Mouse (Mus musculus): ENCODE data around the gene Arhgap31. TPM values are rescaled to one million over a fixed set of nuclear protein-coding genes. Genes with fewer than 3 reads are reported as not detected.

Arhgap31 gene
- polyA plus RNA-seq, 1 experiment from 2014 or later, result 8.0 TPM

GRCm38 (mm10) chr16:38596099-38596498 is 117.0 kb downstream of the Arhgap31 start:
- no peak overlapping the region for H3K4me2 ChIP-seq (ENCODE audit: low read depth, low read length)
- no peaks in the 10 kb centered on the region for H3K36me3 ChIP-seq (replicated peaks; ENCODE audit: control insufficient read depth, insufficient read depth, low read depth, low read length)

GRCm38 (mm10) chr16:38594435-38594834 is 118.6 kb downstream of the Arhgap31 start:
- ATAC-seq (replicated peaks; ENCODE audit: insufficient number of reproducible peaks, low FRiP score, low TSS enrichment, low read depth), result no peak
- H3K36me3 ChIP-seq (replicated peaks; ENCODE audit: control insufficient read depth, insufficient read depth, low read depth, low read length), result no peaks in the 10 kb centered on the region
- WGBS, result 92% methylated on average over 1 of the region's 1 CpGs

More at GRCm38 (mm10) chr16:38596099-38596498, 117.0 kb downstream of the Arhgap31 start:
- H3K9ac ChIP-seq (replicated peaks; ENCODE audit: low read length), result no peak overlapping the region
- H3K4me3 ChIP-seq (ENCODE audit: low read depth, low read length), result no peak overlapping the region
- no peak for DNase-seq (ENCODE audit: low spot score)
- H3K27me3 ChIP-seq (ENCODE audit: control insufficient read depth, insufficient read depth, low read length), result no peaks in the 10 kb centered on the region
- WGBS, result 81% methylated on average over 2 of the region's 2 CpGs
- no peaks in the 10 kb centered on the region for H3K4me1 ChIP-seq (ENCODE audit: control insufficient read depth, insufficient read depth, low read length)
- no peaks in the 10 kb centered on the region for H3K9me3 ChIP-seq (replicated peaks; ENCODE audit: control insufficient read depth, low read length)
- no peak for ATAC-seq (replicated peaks; ENCODE audit: insufficient number of reproducible peaks, low FRiP score, low TSS enrichment, low read depth)
- H3K27ac ChIP-seq (replicated peaks; ENCODE audit: low read depth, low read length), result no peak overlapping the region

GRCm38 (mm10) chr16:38592946-38593345 is 120.1 kb downstream of the Arhgap31 start:
- Histone ChIP-seq H3K9ac (replicated peaks; ENCODE audit: low read length) (no peak overlapping the region), H3K27ac (replicated peaks; ENCODE audit: low read depth, low read length) (no peak overlapping the region), H3K4me2 (ENCODE audit: low read depth, low read length) (no peak overlapping the region), H3K36me3 (replicated peaks; ENCODE audit: control insufficient read depth, insufficient read depth, low read depth, low read length) (no peaks in the 10 kb centered on the region), H3K27me3 (ENCODE audit: control insufficient read depth, insufficient read depth, low read length) (no peaks in the 10 kb centered on the region), H3K4me1 (ENCODE audit: control insufficient read depth, insufficient read depth, low read length) (no peaks in the 10 kb centered on the region), H3K9me3 (replicated peaks; ENCODE audit: control insufficient read depth, low read length) (no peaks in the 10 kb centered on the region), H3K4me3 (ENCODE audit: low read depth, low read length) (no peak overlapping the region)
- DNase-seq (ENCODE audit: low spot score), result no peak
- WGBS, result 89% methylated on average over 4 of the region's 4 CpGs
- no peak for ATAC-seq (replicated peaks; ENCODE audit: insufficient number of reproducible peaks, low FRiP score, low TSS enrichment, low read depth)

More at GRCm38 (mm10) chr16:38594435-38594834, 118.6 kb downstream of the Arhgap31 start:
- no peak for DNase-seq (ENCODE audit: low spot score)
- Histone ChIP-seq H3K9ac (replicated peaks; ENCODE audit: low read length) (no peak overlapping the region), H3K4me1 (ENCODE audit: control insufficient read depth, insufficient read depth, low read length) (no peaks in the 10 kb centered on the region), H3K4me2 (ENCODE audit: low read depth, low read length) (no peak overlapping the region), H3K4me3 (ENCODE audit: low read depth, low read length) (no peak overlapping the region), H3K27me3 (ENCODE audit: control insufficient read depth, insufficient read depth, low read length) (no peaks in the 10 kb centered on the region), H3K9me3 (replicated peaks; ENCODE audit: control insufficient read depth, low read length) (no peaks in the 10 kb centered on the region), H3K27ac (replicated peaks; ENCODE audit: low read depth, low read length) (no peak overlapping the region)

GRCm38 (mm10) chr16:38592026-38592678 is 120.9 kb downstream of the Arhgap31 start:
- Histone ChIP-seq H3K4me2 (ENCODE audit: low read depth, low read length) (no peak overlapping the region), H3K27ac (replicated peaks; ENCODE audit: low read depth, low read length) (no peak overlapping the region), H3K4me3 (ENCODE audit: low read depth, low read length) (no peak overlapping the region), H3K4me1 (ENCODE audit: control insufficient read depth, insufficient read depth, low read length) (no peaks in the 10 kb centered on the region), H3K9me3 (replicated peaks; ENCODE audit: control insufficient read depth, low read length) (no peaks in the 10 kb centered on the region), H3K9ac (replicated peaks; ENCODE audit: low read length) (no peak overlapping the region), H3K27me3 (ENCODE audit: control insufficient read depth, insufficient read depth, low read length) (no peaks in the 10 kb centered on the region), H3K36me3 (replicated peaks; ENCODE audit: control insufficient read depth, insufficient read depth, low read depth, low read length) (no peaks in the 10 kb centered on the region; the same call in 1 of the 2 replicates)
- ATAC-seq (replicated peaks; ENCODE audit: insufficient number of reproducible peaks, low FRiP score, low TSS enrichment, low read depth) (no peak), DNase-seq (ENCODE audit: low spot score) (no peak)
- 91% methylated on average over 12 of the region's 12 CpGs for WGBS

GRCm38 (mm10) chr16:38591506-38591905 is 121.6 kb downstream of the Arhgap31 start:
- WGBS, result 72% methylated on average over 3 of the region's 3 CpGs
- Histone ChIP-seq H3K9me3 (replicated peaks; ENCODE audit: control insufficient read depth, low read length) (no peaks in the 10 kb centered on the region), H3K27me3 (ENCODE audit: control insufficient read depth, insufficient read depth, low read length) (no peaks in the 10 kb centered on the region), H3K4me2 (ENCODE audit: low read depth, low read length) (no peak overlapping the region), H3K27ac (replicated peaks; ENCODE audit: low read depth, low read length) (no peak overlapping the region), H3K36me3 (replicated peaks; ENCODE audit: control insufficient read depth, insufficient read depth, low read depth, low read length) (no peaks in the 10 kb centered on the region; the same call in 1 of the 2 replicates), H3K9ac (replicated peaks; ENCODE audit: low read length) (no peak overlapping the region), H3K4me1 (ENCODE audit: control insufficient read depth, insufficient read depth, low read length) (no peaks in the 10 kb centered on the region), H3K4me3 (ENCODE audit: low read depth, low read length) (no peak overlapping the region)
- DNase-seq (ENCODE audit: low spot score) (no peak), ATAC-seq (replicated peaks; ENCODE audit: insufficient number of reproducible peaks, low FRiP score, low TSS enrichment, low read depth) (no peak)

GRCm38 (mm10) chr16:38587572-38587971 is 125.5 kb downstream of the Arhgap31 start:
- ATAC-seq (replicated peaks; ENCODE audit: insufficient number of reproducible peaks, low FRiP score, low TSS enrichment, low read depth) (no peak), DNase-seq (ENCODE audit: low spot score) (no peak)
- no peak overlapping the region for H3K4me2 ChIP-seq (ENCODE audit: low read depth, low read length)
- H3K4me1 ChIP-seq (ENCODE audit: control insufficient read depth, insufficient read depth, low read length), result no peaks in the 10 kb centered on the region
- no peak overlapping the region for H3K27ac ChIP-seq (replicated peaks; ENCODE audit: low read depth, low read length)
- H3K27me3 ChIP-seq (ENCODE audit: control insufficient read depth, insufficient read depth, low read length), result no peaks in the 10 kb centered on the region
- peaks cover 13% of the 10 kb centered on the region for H3K36me3 ChIP-seq (replicated peaks; ENCODE audit: control insufficient read depth, insufficient read depth, low read depth, low read length)
- H3K4me3 ChIP-seq (ENCODE audit: low read depth, low read length), result no peak overlapping the region
- 88% methylated on average over 4 of the region's 4 CpGs for WGBS
- H3K9ac ChIP-seq (replicated peaks; ENCODE audit: low read length), result no peak overlapping the region
- H3K9me3 ChIP-seq (replicated peaks; ENCODE audit: control insufficient read depth, low read length), result no peaks in the 10 kb centered on the region

GRCm38 (mm10) chr16:38587163-38587562 is 125.9 kb downstream of the Arhgap31 start:
- no peak overlapping the region for H3K9ac ChIP-seq (replicated peaks; ENCODE audit: low read length)
- H3K4me1 ChIP-seq (ENCODE audit: control insufficient read depth, insufficient read depth, low read length), result no peaks in the 10 kb centered on the region
- H3K27ac ChIP-seq (replicated peaks; ENCODE audit: low read depth, low read length), result no peak overlapping the region
- no peak overlapping the region for H3K4me3 ChIP-seq (ENCODE audit: low read depth, low read length)
- H3K27me3 ChIP-seq (ENCODE audit: control insufficient read depth, insufficient read depth, low read length), result no peaks in the 10 kb centered on the region
- WGBS, result 92% methylated on average over 5 of the region's 5 CpGs
- H3K36me3 ChIP-seq (replicated peaks; ENCODE audit: control insufficient read depth, insufficient read depth, low read depth, low read length), result peaks cover 14% of the 10 kb centered on the region
- no peak overlapping the region for H3K4me2 ChIP-seq (ENCODE audit: low read depth, low read length)
- no peaks in the 10 kb centered on the region for H3K9me3 ChIP-seq (replicated peaks; ENCODE audit: control insufficient read depth, low read length)
- DNase-seq (ENCODE audit: low spot score), result no peak
- no peak for ATAC-seq (replicated peaks; ENCODE audit: insufficient number of reproducible peaks, low FRiP score, low TSS enrichment, low read depth)

GRCm38 (mm10) chr16:38585186-38585585 is 127.9 kb downstream of the Arhgap31 start:
- peaks cover 15% of the 10 kb centered on the region for H3K36me3 ChIP-seq (replicated peaks; ENCODE audit: control insufficient read depth, insufficient read depth, low read depth, low read length)
- H3K4me2 ChIP-seq (ENCODE audit: low read depth, low read length), result no peak overlapping the region
- 87% methylated on average over 5 of the region's 5 CpGs for WGBS
- H3K9ac ChIP-seq (replicated peaks; ENCODE audit: low read length), result no peak overlapping the region
- H3K27ac ChIP-seq (replicated peaks; ENCODE audit: low read depth, low read length), result no peak overlapping the region
- H3K4me3 ChIP-seq (ENCODE audit: low read depth, low read length), result no peak overlapping the region
- H3K27me3 ChIP-seq (ENCODE audit: control insufficient read depth, insufficient read depth, low read length), result no peaks in the 10 kb centered on the region
- DNase-seq (ENCODE audit: low spot score) (no peak), ATAC-seq (replicated peaks; ENCODE audit: insufficient number of reproducible peaks, low FRiP score, low TSS enrichment, low read depth) (no peak)
- H3K4me1 ChIP-seq (ENCODE audit: control insufficient read depth, insufficient read depth, low read length), result no peaks in the 10 kb centered on the region
- H3K9me3 ChIP-seq (replicated peaks; ENCODE audit: control insufficient read depth, low read length), result no peaks in the 10 kb centered on the region

Measured in embryonic facial prominence, embryonic 11.5 days (tissue).